Mouse (Mus musculus) hindbrain, embryonic 11.5 days (tissue): ENCODE results near the gene Pex7. TPM values are rescaled to one million over a fixed set of nuclear protein-coding genes. Genes with fewer than 3 reads are reported as not detected.

Source experiments
- ATAC-seq: fragments of 200-750 bp; cut with Nextera tagmentation; 2 replicates; pipeline ENCODE4 v1.8.0; 2017; ENCODE audit warnings: mild to moderate bottlenecking, moderate TSS enrichment, moderate library complexity; ENCODE audit not compliant: low FRiP score
- DNase-seq: peaks from one replicate; pipeline ENCODE4 v3.0.0-alpha.2; 2015; ENCODE audit warnings: low spot score
- H3K27ac ChIP-seq: fragments of 300-500 bp; sonication (generic); 2 replicates; pipeline ENCODE4 v1.5.1; 2014; ENCODE audit warnings: mild to moderate bottlenecking, low read depth, low read length
- H3K27me3 ChIP-seq: fragments of 300-500 bp; sonication (generic); 2 replicates; pipeline ENCODE4 v1.6.1; 2014; ENCODE audit warnings: mild to moderate bottlenecking, low read length, moderate library complexity, mixed read lengths; ENCODE audit not compliant: control insufficient read depth, insufficient read depth
- H3K36me3 ChIP-seq: fragments of 300-500 bp; sonication (generic); 2 replicates; pipeline ENCODE4 v1.6.1; 2014; ENCODE audit warnings: mild to moderate bottlenecking, low read length, moderate library complexity, mixed read lengths; ENCODE audit not compliant: control insufficient read depth, insufficient read depth
- H3K4me1 ChIP-seq: fragments of 300-500 bp; sonication (generic); replicated peaks from 2 replicates; pipeline ENCODE4 v1.6.1; 2014; ENCODE audit warnings: low read length, mixed read lengths; ENCODE audit not compliant: control insufficient read depth, insufficient read depth
- H3K4me2 ChIP-seq: fragments of 300-500 bp; sonication (generic); replicated peaks from 2 replicates; pipeline ENCODE4 v1.6.1; 2014; ENCODE audit warnings: mild to moderate bottlenecking, low read depth, low read length
- H3K4me3 ChIP-seq: fragments of 300-500 bp; sonication (generic); 2 replicates; pipeline ENCODE4 v1.5.1; 2014; ENCODE audit warnings: low read depth, low read length
- H3K9ac ChIP-seq: fragments of 300-500 bp; sonication (generic); 2 replicates; pipeline ENCODE4 v1.6.1; 2014; ENCODE audit warnings: low read depth, low read length
- H3K9me3 ChIP-seq: fragments of 300-500 bp; sonication (generic); 2 replicates; pipeline ENCODE4 v1.6.1; 2016; ENCODE audit warnings: low read length; ENCODE audit not compliant: control insufficient read depth
- WGBS: fragments of 180-500 bp; shearing (Covaris S2); extraction: QIAGEN DNeasy Blood & Tissue Kit; methylation state at CpG from one replicate; pipeline ENCODE4 v1.1.7; 2014; 5-methylcytosine and 5-hydroxymethylcytosine counted together
- polyA plus RNA-seq: library from polyadenylated mRNA; unstranded; fragments of >200 nt; fragmentation: Nextera tagmentation; extraction: Ambion mirVana; gene quantifications from 2 replicates; pipeline ENCODE4 v1.2.1, GENCODE M21; 2014

Pex7 gene
- polyA plus RNA-seq, 1 experiment from 2014 or later: 32.5 TPM

DNA sequence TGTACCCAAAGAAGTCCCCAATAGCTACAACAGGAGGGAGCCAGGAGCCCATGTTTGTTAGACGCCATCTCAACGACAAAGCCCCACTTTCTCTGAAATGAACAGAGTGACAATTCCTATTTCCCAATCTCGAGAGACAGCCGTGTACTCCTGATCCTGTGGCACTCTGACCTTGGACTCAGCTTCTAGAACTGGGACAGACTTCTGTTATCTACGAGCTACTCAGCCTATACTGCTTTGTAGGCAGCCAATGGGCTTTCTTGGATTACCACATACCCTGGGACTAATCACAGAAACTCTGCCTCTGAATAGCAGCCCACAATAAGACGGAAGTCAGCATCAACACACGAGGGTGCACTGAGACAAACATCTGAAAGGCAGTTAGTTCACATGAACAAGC lies 5.5 kb downstream of the Pex7 start:
- 89% methylated on average over 7 of the region's 7 CpGs for WGBS
- no peak overlapping the region for H3K4me2 ChIP-seq
- no peaks in the 10 kb centered on the region for H3K27me3 ChIP-seq
- no peak overlapping the region for H3K27ac ChIP-seq
- H3K9me3 ChIP-seq: no peaks in the 10 kb centered on the region
- no peak for ATAC-seq
- H3K4me3 ChIP-seq: no peak overlapping the region
- no peaks in the 10 kb centered on the region for H3K36me3 ChIP-seq
- H3K4me1 ChIP-seq: no peaks in the 10 kb centered on the region
- DNase-seq: no peak
- no peak overlapping the region for H3K9ac ChIP-seq

DNA sequence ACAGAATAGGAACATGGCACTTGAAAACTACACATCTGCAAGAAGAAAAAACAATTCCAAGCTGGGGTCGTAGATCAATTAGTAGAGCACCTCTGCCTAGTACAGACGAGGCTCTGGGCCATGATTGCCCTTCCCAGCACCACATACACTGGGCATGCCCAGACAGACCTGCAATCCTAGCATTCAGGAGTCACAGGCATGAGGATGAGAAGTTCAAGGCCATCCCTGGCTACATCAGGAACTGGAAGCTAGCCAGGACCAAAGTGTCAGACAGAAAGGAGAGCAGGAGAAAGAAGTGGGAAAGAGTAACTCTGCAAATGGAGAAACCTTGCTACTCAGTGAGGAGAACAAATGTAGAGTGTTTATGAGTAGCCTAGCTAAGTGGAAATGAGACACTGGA lies 7.3 kb downstream of the Pex7 start:
- H3K9me3 ChIP-seq: no peaks in the 10 kb centered on the region
- no peak for ATAC-seq
- no peaks in the 10 kb centered on the region for H3K4me1 ChIP-seq
- no peak overlapping the region for H3K4me3 ChIP-seq
- no peak for DNase-seq
- H3K27ac ChIP-seq: no peak overlapping the region
- no peaks in the 10 kb centered on the region for H3K36me3 ChIP-seq
- no peak overlapping the region for H3K4me2 ChIP-seq
- no peak overlapping the region for H3K9ac ChIP-seq
- no peaks in the 10 kb centered on the region for H3K27me3 ChIP-seq
- 71% methylated on average over 2 of the region's 2 CpGs for WGBS

DNA sequence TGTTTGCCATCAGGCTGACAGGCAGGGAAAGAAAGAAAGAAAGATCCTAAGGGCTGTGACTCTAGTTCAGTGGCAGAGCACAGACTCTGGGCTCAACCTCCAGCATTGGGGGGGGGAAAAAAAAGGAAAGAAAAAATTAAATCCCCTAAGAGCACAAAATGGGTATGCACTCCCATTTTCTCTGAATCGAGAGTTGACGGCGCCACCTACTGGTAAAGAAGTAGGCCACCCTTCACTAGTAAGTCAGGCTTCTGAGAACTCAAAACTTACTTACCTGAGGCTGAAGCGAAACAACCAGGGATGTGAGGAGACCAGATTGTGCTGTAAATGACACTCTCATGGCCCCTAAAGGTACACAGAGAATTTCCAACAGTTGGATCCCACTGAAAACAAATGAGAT lies 13.5 kb downstream of the Pex7 start:
- WGBS: 22% methylated on average over 4 of the region's 4 CpGs
- H3K4me1 ChIP-seq: no peaks in the 10 kb centered on the region
- H3K9me3 ChIP-seq: no peaks in the 10 kb centered on the region
- H3K27ac ChIP-seq: no peak overlapping the region
- H3K36me3 ChIP-seq: no peaks in the 10 kb centered on the region
- no peak overlapping the region for H3K9ac ChIP-seq
- H3K27me3 ChIP-seq: no peaks in the 10 kb centered on the region
- ATAC-seq (no peak), DNase-seq (peak; percentile 69)
- H3K4me3 ChIP-seq: no peak overlapping the region
- no peak overlapping the region for H3K4me2 ChIP-seq

DNA sequence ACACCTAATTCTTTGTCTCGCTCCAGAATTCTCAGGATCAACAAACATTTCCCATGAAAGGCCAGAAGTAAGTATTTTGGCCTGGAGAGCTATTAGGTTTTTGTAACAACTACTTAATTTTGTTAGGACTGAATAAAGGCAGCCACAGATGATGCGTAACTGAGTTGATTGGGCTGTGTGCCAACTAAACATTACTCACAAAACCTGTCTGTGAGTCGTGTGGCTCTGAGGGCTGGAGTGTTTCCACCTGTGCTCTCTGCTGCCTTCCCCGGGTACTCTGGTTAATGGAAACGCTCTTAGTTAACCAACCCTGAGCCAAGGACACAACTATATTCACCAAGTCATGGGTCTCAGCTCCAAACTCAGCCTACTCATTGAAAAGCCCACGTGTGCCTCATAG lies 14.3 kb downstream of the Pex7 start:
- 90% methylated on average over 6 of the region's 6 CpGs for WGBS
- H3K4me1 ChIP-seq: no peaks in the 10 kb centered on the region
- no peaks in the 10 kb centered on the region for H3K27me3 ChIP-seq
- no peak overlapping the region for H3K27ac ChIP-seq
- H3K4me2 ChIP-seq: no peak overlapping the region
- no peaks in the 10 kb centered on the region for H3K9me3 ChIP-seq
- H3K9ac ChIP-seq: no peak overlapping the region
- H3K36me3 ChIP-seq: no peaks in the 10 kb centered on the region
- ATAC-seq (no peak), DNase-seq (no peak)
- H3K4me3 ChIP-seq: no peak overlapping the region

DNA sequence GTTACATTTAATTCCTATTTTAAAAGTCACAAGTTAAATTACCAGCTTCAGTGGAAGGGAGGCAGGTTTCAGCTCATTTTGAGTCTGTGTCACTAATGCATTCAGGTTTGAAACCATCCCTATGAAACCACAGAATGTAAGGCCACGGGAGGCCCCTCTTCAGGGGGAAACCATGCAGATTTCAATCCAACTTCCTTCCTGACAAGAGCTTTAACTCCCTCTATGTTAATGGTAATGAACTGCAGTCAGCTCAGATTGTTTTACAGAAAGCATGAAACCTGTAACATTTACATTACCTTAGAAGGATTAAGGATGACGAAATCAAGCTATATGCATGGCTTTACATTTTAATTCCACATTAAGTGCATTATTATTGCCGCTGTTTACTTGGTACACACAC lies 15.8 kb downstream of the Pex7 start:
- Histone ChIP-seq H3K36me3 (no peaks in the 10 kb centered on the region), H3K27ac (no peak overlapping the region), H3K9me3 (no peaks in the 10 kb centered on the region), H3K27me3 (no peaks in the 10 kb centered on the region), H3K4me3 (no peak overlapping the region), H3K4me1 (no peaks in the 10 kb centered on the region), H3K4me2 (no peak overlapping the region), H3K9ac (no peak overlapping the region)
- DNase-seq: no peak
- no peak for ATAC-seq
- 51% methylated on average over 3 of the region's 3 CpGs for WGBS

DNA sequence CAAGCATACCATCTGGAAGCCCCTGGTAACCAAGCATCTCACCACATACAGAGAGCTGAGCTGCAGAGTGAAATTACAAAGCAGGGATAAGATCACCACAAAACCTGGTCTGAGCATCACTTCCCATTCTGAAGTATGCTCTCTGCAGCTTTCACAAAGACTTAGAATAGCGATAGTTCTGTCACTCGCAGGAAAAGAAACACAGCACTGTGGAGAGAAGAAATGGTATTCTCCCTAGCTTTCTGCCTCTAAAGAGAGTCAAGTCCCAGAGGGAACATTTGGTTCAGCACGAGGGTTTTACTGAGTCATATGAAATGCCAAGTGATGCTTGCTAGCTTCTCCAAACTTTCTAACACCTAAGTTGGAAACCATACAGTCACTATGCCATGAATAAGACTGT lies 17.6 kb downstream of the Pex7 start:
- 88% methylated on average over 3 of the region's 3 CpGs for WGBS
- H3K36me3 ChIP-seq: no peaks in the 10 kb centered on the region
- no peaks in the 10 kb centered on the region for H3K27me3 ChIP-seq
- H3K4me2 ChIP-seq: no peak overlapping the region
- H3K4me3 ChIP-seq: no peak overlapping the region
- no peak overlapping the region for H3K9ac ChIP-seq
- ATAC-seq (no peak), DNase-seq (no peak)
- H3K27ac ChIP-seq: no peak overlapping the region
- no peaks in the 10 kb centered on the region for H3K9me3 ChIP-seq
- no peaks in the 10 kb centered on the region for H3K4me1 ChIP-seq

DNA sequence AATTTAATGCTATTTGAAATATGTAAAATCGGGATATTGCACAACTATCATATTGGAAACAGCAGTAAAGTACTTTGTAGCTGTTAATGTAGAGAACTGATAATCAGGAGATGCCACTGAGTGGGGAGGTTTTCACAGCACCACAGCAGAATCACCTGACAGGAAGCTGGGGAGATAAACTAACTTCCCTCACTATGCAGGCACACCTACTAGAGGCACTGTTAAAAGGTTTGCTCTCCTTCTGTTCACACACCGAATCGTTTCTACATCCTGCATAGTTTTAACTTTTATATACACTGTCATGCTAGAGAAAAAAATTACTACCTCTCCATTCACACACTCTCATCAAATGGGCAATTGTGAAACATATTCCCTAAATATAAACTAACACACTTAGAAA lies 21.2 kb downstream of the Pex7 start:
- H3K27me3 ChIP-seq: no peaks in the 10 kb centered on the region
- no peaks in the 10 kb centered on the region for H3K9me3 ChIP-seq
- 93% methylated on average over 3 of the region's 3 CpGs for WGBS
- H3K4me3 ChIP-seq: no peak overlapping the region
- H3K4me2 ChIP-seq: no peak overlapping the region
- DNase-seq (no peak), ATAC-seq (no peak)
- H3K27ac ChIP-seq: no peak overlapping the region
- H3K36me3 ChIP-seq: no peaks in the 10 kb centered on the region
- H3K9ac ChIP-seq: no peak overlapping the region
- no peaks in the 10 kb centered on the region for H3K4me1 ChIP-seq

DNA sequence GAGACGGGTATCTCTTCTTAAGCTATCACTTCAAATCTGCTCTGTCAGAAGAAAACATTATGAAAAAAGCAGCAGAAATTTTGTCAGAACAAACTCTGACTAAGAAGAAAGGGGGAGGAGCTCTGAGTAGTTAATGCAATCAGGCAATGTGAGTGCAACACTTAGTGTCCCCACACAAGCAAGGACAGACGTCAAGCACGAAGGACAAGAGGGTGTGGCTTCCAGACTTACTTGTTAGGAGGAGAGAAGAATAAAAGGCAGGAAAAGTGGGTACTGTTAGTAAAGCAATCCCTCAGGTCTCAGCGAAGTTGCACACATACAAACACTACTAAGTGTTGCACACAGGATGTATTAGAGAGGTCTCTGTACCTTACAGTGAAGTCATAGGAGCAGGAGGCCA lies 23.1 kb downstream of the Pex7 start:
- Histone ChIP-seq H3K27me3 (no peaks in the 10 kb centered on the region), H3K36me3 (no peaks in the 10 kb centered on the region), H3K4me2 (no peak overlapping the region), H3K9me3 (no peaks in the 10 kb centered on the region), H3K9ac (no peak overlapping the region), H3K4me3 (no peak overlapping the region), H3K27ac (no peak overlapping the region), H3K4me1 (no peaks in the 10 kb centered on the region)
- WGBS: 83% methylated on average over 4 of the region's 4 CpGs
- DNase-seq: no peak
- no peak for ATAC-seq

DNA sequence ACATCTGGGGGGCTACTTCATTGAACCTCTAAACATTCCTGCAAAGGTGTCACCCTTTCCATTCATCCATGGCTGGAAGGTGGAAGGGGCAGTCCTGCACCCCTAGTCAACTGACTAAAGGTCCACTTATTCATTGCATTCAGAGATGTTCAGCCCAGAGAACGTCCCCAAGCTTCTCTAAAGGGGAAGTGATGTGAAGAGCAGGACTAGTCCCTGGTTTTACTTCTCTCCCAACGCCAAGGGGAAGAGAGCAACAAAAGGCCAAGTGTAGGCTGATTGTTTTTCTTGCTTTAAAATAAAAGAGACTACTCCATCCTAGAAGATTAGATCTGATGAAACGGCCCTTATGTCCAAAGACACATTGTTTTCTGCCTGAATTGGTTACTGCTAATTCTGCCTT lies 27.1 kb downstream of the Pex7 start:
- DNase-seq: no peak
- Histone ChIP-seq H3K9me3 (no peaks in the 10 kb centered on the region), H3K4me3 (no peak overlapping the region), H3K36me3 (no peaks in the 10 kb centered on the region), H3K4me1 (no peaks in the 10 kb centered on the region), H3K9ac (no peak overlapping the region), H3K27ac (no peak overlapping the region), H3K27me3 (no peaks in the 10 kb centered on the region), H3K4me2 (no peak overlapping the region)
- no peak for ATAC-seq
- 80% methylated on average over 3 of the region's 3 CpGs for WGBS
